ENCODE assay signal across 12 mouse cellular contexts in genomic region chrX:36930574-36930973, GRCm38 (mm10). TPM values are rescaled to one million over a fixed set of nuclear protein-coding genes. Genes with fewer than 3 reads are reported as not detected.
A peak's percentile ranks its signal among the peaks of the same experiment; 100 is the strongest.
DNase-seq lines count a peak whose midpoint lies in the region; ATAC-seq and TF ChIP-seq lines count a peak whose summit lies in the region.
"Had no signal": no experiment of that assay in that cellular context is flagged by ENCODE, and none has a peak within 500 bp of the region (broad histone marks: within the 10 kb centered on the region; RNA-seq: fewer than 3 reads in every experiment).

No protein-coding gene starts in this region.

- TF ChIP-seq CTCF in layer of hippocampus, adult 2 months (conservative IDR thresholded peaks at IDR 0.05): peak; percentile 74

- H3K27ac ChIP-seq in layer of hippocampus, adult 2 months: no peak overlapping the region
- H3K27ac ChIP-seq: forebrain, embryonic 13.5 days; heart, embryonic 13.5 days; limb, embryonic 15.5 days had no signal

- DNase-seq in embryo, embryonic 10.5 days (ENCODE audit: low spot score): peak; percentile 29
- DNase-seq in embryo, embryonic 10 days (ENCODE audit: low spot score): no peak
- DNase-seq in layer of hippocampus, adult 2 months (ENCODE audit: low spot score in 2 of 2): no peak
- no peak for DNase-seq in layer of hippocampus, adult 9-11 months
- DNase-seq in CD4-positive helper T cell, adult 2 months (ENCODE audit: low read depth, low spot score): peak; percentile 23
- DNase-seq in induced T-regulatory cell, adult 2 months (ENCODE audit: low read depth): peak; percentile 44
- DNase-seq in gastrocnemius, adult 8-10 months (ENCODE audit: low spot score in 2 of 2): no peak
- DNase-seq: embryo, embryonic 11 days had no signal

- no peak overlapping the region for H3K4me3 ChIP-seq in layer of hippocampus, adult 2 months
- H3K4me3 ChIP-seq: forebrain, embryonic 13.5 days; heart, embryonic 13.5 days; limb, embryonic 15.5 days had no signal

- ATAC-seq in inflammation-experienced regulatory T-cells, adult 6 months: no peak
- ATAC-seq: forebrain, embryonic 13.5 days had no signal

RNA-seq across cellular contexts. Expression of gene Nkrf, which starts 27.9 kb away (rescaled TPM):
- total RNA-seq in layer of hippocampus, adult 2 months (2021): 10 to 100 TPM; 29.7 to 32.2 TPM
- total RNA-seq in gastrocnemius, adult 8-10 months (2022): 1 to 10 TPM; 2.3 to 3.6 (median 2.5) TPM
- polyA plus RNA-seq in inflammation-experienced regulatory T-cells, adult 6 months (2017; shearing (Covaris generic)): 1 to 10 TPM; 1.5 to 5.6 (median 2.7) TPM

RNA-seq across cellular contexts. Expression of gene C330007P06Rik, which starts 56.7 kb away (rescaled TPM):
- 10 to 100 TPM; 40.4 TPM for total RNA-seq in layer of hippocampus, adult 2 months (2021)
- 10 to 100 TPM in 3 of 4 experiments, 1 to 10 TPM in 1; 9.5 to 14.2 (median 10.5) TPM for total RNA-seq in gastrocnemius, adult 8-10 months (2022)
- 10 to 100 TPM; 26.9 to 28.7 (median 27.7) TPM for polyA plus RNA-seq in inflammation-experienced regulatory T-cells, adult 6 months (2017; shearing (Covaris generic))

RNA-seq across cellular contexts. Expression of gene Ube2a, which starts 56.9 kb away (rescaled TPM):
- 10 to 100 TPM; 52.0 to 53.8 TPM for total RNA-seq in layer of hippocampus, adult 2 months (2021)
- 10 to 100 TPM; 36.5 to 46.1 (median 38.1) TPM for total RNA-seq in gastrocnemius, adult 8-10 months (2022)
- 100 to 1,000 TPM; 124 to 197 (median 127) TPM for polyA plus RNA-seq in inflammation-experienced regulatory T-cells, adult 6 months (2017; shearing (Covaris generic))

Comparison
In these comparisons a context has a peak if more than half of its experiments do, and no peak if none do; other contexts are left out.
1. DNase-seq: peak in embryo, embryonic 10.5 days (single experiment), CD4-positive helper T cell, adult 2 months (single experiment) and induced T-regulatory cell, adult 2 months (single experiment); none in embryo, embryonic 10 days (single experiment), layer of hippocampus, adult 2 months (0 of 2), layer of hippocampus, adult 9-11 months (single experiment) and gastrocnemius, adult 8-10 months (0 of 2).
2. RNA of gene Nkrf, which starts 27.9 kb away (total RNA-seq): 29.7 to 32.2 TPM in layer of hippocampus, adult 2 months; 2.3 to 3.6 TPM in gastrocnemius, adult 8-10 months; every median in the first group is over 4 times any median in the second.